Mouse (Mus musculus): ENCODE measurements at regions not wholly inside any gene's neighbourhood (a gene's known extent, or its start where the extent isn't known, plus 50 kb on each side); places are given as distances from the start of the nearest gene placed in this dataset.
"Not testable (repeated sequence)": the region's sequence is repeated elsewhere in the genome, so short reads cannot be mapped to it uniquely, and the experiment has no call there.

DNA sequence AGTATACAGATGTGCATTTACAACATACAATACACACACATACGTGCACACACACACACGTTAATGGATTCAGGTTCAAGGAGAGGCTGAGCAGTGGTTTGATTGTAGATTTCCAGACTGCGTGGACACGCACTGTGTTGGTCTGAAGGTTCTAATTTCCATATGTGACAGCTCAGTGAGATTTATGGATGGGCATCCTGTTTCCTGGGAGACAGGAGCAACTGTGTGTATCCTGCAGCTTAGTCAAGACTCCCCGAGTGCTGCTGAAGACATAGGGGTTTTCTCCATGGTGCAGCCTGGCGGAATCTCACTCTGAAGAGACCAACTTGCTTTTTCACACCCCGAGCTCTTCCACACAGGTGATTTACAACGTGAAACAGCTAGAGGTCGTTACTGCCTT is 119.3 kb upstream of the Foxk1 start:
- no peak for DNase-seq
- H3K27ac ChIP-seq (ENCODE audit: low read depth): no peak overlapping the region
- 70% methylated on average over 9 of the region's 9 CpGs for WGBS

GRCm38 (mm10) chr5:142287981-142288380 is 113.3 kb upstream of the Foxk1 start:
- no peak overlapping the region for H3K9ac ChIP-seq
- no peaks in the 10 kb centered on the region for H3K36me3 ChIP-seq (ENCODE audit: insufficient read depth)
- no peaks in the 10 kb centered on the region for H3K4me1 ChIP-seq (ENCODE audit: insufficient read depth)
- H3K27ac ChIP-seq (ENCODE audit: low read depth): no peak overlapping the region
- no peak overlapping the region for H3K4me2 ChIP-seq
- no peak overlapping the region for H3K4me3 ChIP-seq (ENCODE audit: low read depth, low read length)
- no peak for TF ChIP-seq CTCF (IDR thresholded peaks at IDR 0.05; ENCODE audit: low read depth)
- no peaks in the 10 kb centered on the region for H3K27me3 ChIP-seq (ENCODE audit: insufficient read depth, low read length)
- DNase-seq (no peak), ATAC-seq (ENCODE audit: insufficient read depth) (no peak)
- WGBS: 78% methylated on average over 2 of the region's 2 CpGs
- no peaks in the 10 kb centered on the region for H3K9me3 ChIP-seq (ENCODE audit: low read depth, low read length)

More for the DNA sequence above, 119.3 kb upstream of the Foxk1 start:
- Histone ChIP-seq H3K9me3 (ENCODE audit: low read depth, low read length) (no peaks in the 10 kb centered on the region), H3K4me2 (no peak overlapping the region), H3K9ac (no peak overlapping the region), H3K27me3 (ENCODE audit: insufficient read depth, low read length) (no peaks in the 10 kb centered on the region), H3K36me3 (ENCODE audit: insufficient read depth) (no peaks in the 10 kb centered on the region), H3K4me1 (ENCODE audit: insufficient read depth) (no peaks in the 10 kb centered on the region), H3K4me3 (ENCODE audit: low read depth, low read length) (no peak overlapping the region)
- TF ChIP-seq CTCF (IDR thresholded peaks at IDR 0.05; ENCODE audit: low read depth): no peak
- no peak for ATAC-seq (ENCODE audit: insufficient read depth)

- no peak overlapping the region for H3K4me2 ChIP-seq
- no peaks in the 10 kb centered on the region for H3K36me3 ChIP-seq (ENCODE audit: insufficient read depth)
- H3K4me3 ChIP-seq (ENCODE audit: low read depth, low read length): no peak overlapping the region
- no peak for DNase-seq
- 77% methylated on average over 10 of the region's 10 CpGs for WGBS
- no peaks in the 10 kb centered on the region for H3K4me1 ChIP-seq (ENCODE audit: insufficient read depth)
- H3K9ac ChIP-seq: no peak overlapping the region
- no peak for TF ChIP-seq CTCF (IDR thresholded peaks at IDR 0.05; ENCODE audit: low read depth)
- no peaks in the 10 kb centered on the region for H3K27me3 ChIP-seq (ENCODE audit: insufficient read depth, low read length)
- no peak overlapping the region for H3K27ac ChIP-seq (ENCODE audit: low read depth)
- no peak for ATAC-seq (ENCODE audit: insufficient read depth)
- no peaks in the 10 kb centered on the region for H3K9me3 ChIP-seq (ENCODE audit: low read depth, low read length)
Measured at GRCm38 (mm10) chr5:142291451-142291850, 109.8 kb upstream of the Foxk1 start.

DNA sequence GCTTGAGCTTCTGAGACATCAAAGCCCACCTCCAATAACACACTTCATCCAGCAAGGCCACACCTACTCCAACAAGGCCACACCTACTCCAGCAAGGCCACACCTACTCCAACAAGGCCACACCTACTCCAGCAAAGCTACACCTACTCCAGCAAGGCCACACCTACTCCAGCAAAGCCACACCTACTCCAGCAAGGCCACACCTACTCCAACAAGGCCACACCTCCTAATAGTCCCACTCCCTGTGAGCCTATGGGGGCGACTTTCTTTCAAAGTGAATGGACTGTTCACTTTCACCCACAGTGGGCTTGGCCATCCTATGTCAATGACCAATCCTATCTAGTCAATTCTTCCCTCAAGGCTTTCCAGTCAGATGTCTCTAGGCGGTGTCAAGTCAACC is 104.9 kb upstream of the Foxk1 start:
- WGBS: 80% methylated on average over 2 of the region's 2 CpGs
- H3K4me1 ChIP-seq (ENCODE audit: insufficient read depth); H3K9ac ChIP-seq; H3K27ac ChIP-seq (ENCODE audit: low read depth); H3K36me3 ChIP-seq (ENCODE audit: insufficient read depth); H3K9me3 ChIP-seq (ENCODE audit: low read depth, low read length); H3K27me3 ChIP-seq (ENCODE audit: insufficient read depth, low read length); DNase-seq; ATAC-seq (ENCODE audit: insufficient read depth); H3K4me2 ChIP-seq; H3K4me3 ChIP-seq (ENCODE audit: low read depth, low read length): not testable (repeated sequence)

DNA sequence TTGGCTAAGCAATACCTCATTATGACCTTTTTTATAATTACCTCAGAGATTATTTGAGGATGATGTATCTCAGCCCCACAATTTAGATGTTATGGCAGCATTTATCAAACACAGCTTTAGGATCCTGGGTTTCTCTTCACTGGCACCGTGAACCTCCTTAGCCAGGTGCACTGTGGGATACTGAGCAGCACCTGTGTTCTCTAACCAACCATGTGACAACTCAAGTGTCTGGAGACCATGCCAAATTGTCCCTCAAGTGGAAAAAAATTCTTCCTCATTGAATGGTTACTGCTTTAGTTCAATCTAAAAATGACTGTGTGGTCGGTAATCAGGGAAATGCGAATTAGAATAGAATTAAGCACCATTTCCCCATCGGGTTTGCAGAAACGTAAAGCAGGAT is 101.7 kb upstream of the Foxk1 start:
- Histone ChIP-seq H3K9ac (no peak overlapping the region), H3K4me1 (ENCODE audit: insufficient read depth) (no peaks in the 10 kb centered on the region), H3K4me3 (ENCODE audit: low read depth, low read length) (no peak overlapping the region), H3K36me3 (ENCODE audit: insufficient read depth) (no peaks in the 10 kb centered on the region), H3K27ac (ENCODE audit: low read depth) (no peak overlapping the region), H3K4me2 (no peak overlapping the region), H3K27me3 (ENCODE audit: insufficient read depth, low read length) (no peaks in the 10 kb centered on the region), H3K9me3 (ENCODE audit: low read depth, low read length) (no peaks in the 10 kb centered on the region)
- ATAC-seq (ENCODE audit: insufficient read depth) (no peak), DNase-seq (no peak)
- TF ChIP-seq CTCF (IDR thresholded peaks at IDR 0.05; ENCODE audit: low read depth): no peak
- 89% methylated on average over 5 of the region's 5 CpGs for WGBS

DNA sequence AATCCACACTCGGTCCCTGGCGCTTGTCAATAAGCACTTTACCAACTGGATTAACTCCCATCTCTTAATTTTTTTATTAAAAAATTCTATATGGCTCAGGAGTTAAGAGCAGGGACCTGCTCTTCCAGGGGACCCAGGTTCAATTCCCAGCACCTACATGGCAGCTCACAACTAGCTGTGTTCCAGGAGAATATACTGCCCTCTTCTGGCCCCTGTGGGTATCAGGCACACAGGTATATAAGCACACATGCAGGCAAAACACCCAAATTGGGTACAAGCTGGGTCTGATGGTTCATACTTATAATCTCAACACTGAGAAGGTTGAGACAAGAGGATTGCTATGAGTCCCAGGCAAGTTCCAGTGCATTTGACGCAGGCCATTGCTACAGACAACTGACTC is 92.8 kb upstream of the Foxk1 start:
- 92% methylated on average over 3 of the region's 3 CpGs for WGBS
- no peak for TF ChIP-seq CTCF (IDR thresholded peaks at IDR 0.05; ENCODE audit: low read depth)
- Histone ChIP-seq H3K9ac (no peak overlapping the region), H3K4me2 (no peak overlapping the region), H3K4me1 (ENCODE audit: insufficient read depth) (no peaks in the 10 kb centered on the region), H3K4me3 (ENCODE audit: low read depth, low read length) (no peak overlapping the region), H3K27ac (ENCODE audit: low read depth) (no peak overlapping the region), H3K27me3 (ENCODE audit: insufficient read depth, low read length) (no peaks in the 10 kb centered on the region), H3K36me3 (ENCODE audit: insufficient read depth) (no peaks in the 10 kb centered on the region), H3K9me3 (ENCODE audit: low read depth, low read length) (no peaks in the 10 kb centered on the region)
- DNase-seq (no peak), ATAC-seq (ENCODE audit: insufficient read depth) (no peak)

GRCm38 (mm10) chr5:142313944-142314343 is 87.4 kb upstream of the Foxk1 start:
- no peak for TF ChIP-seq CTCF (IDR thresholded peaks at IDR 0.05; ENCODE audit: low read depth)
- Histone ChIP-seq H3K4me3 (ENCODE audit: low read depth, low read length) (no peak overlapping the region), H3K9ac (no peak overlapping the region), H3K36me3 (ENCODE audit: insufficient read depth) (no peaks in the 10 kb centered on the region), H3K27ac (ENCODE audit: low read depth) (no peak overlapping the region), H3K4me2 (no peak overlapping the region), H3K27me3 (ENCODE audit: insufficient read depth, low read length) (no peaks in the 10 kb centered on the region), H3K4me1 (ENCODE audit: insufficient read depth) (no peaks in the 10 kb centered on the region), H3K9me3 (ENCODE audit: low read depth, low read length) (no peaks in the 10 kb centered on the region)
- DNase-seq (no peak), ATAC-seq (ENCODE audit: insufficient read depth) (no peak)
- 53% methylated on average over 8 of the region's 8 CpGs for WGBS

DNA sequence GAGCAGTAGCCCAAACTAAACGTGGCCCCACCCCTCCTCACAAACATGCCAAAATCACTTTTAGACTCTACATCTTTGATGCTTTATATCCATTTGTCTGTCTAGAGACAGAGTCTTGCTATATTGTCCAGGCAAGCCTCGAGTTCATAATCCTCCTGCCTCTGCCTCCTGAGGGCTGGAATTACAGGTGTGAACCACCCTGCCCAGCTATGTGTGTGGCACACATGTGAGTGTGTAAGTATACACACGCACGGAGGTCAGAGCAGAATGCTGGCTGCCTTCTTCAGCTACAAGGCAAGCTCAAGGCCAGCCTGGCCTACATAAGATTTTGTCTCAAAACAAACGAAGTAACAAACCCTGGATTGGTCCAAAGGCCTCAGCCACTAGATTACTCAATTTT is 86.8 kb upstream of the Foxk1 start:
- no peaks in the 10 kb centered on the region for H3K4me1 ChIP-seq (ENCODE audit: insufficient read depth)
- DNase-seq (no peak), ATAC-seq (ENCODE audit: insufficient read depth) (no peak)
- no peak for TF ChIP-seq CTCF (IDR thresholded peaks at IDR 0.05; ENCODE audit: low read depth)
- no peak overlapping the region for H3K27ac ChIP-seq (ENCODE audit: low read depth)
- H3K4me2 ChIP-seq: no peak overlapping the region
- 61% methylated on average over 5 of the region's 5 CpGs for WGBS
- no peaks in the 10 kb centered on the region for H3K36me3 ChIP-seq (ENCODE audit: insufficient read depth)
- H3K9me3 ChIP-seq (ENCODE audit: low read depth, low read length): no peaks in the 10 kb centered on the region
- no peaks in the 10 kb centered on the region for H3K27me3 ChIP-seq (ENCODE audit: insufficient read depth, low read length)
- no peak overlapping the region for H3K9ac ChIP-seq
- H3K4me3 ChIP-seq (ENCODE audit: low read depth, low read length): no peak overlapping the region

Data from lung, embryonic 14.5 days (tissue).